Mouse (Mus musculus): ENCODE measurements at regions not wholly inside any gene's neighbourhood (a gene's known extent, or its start where the extent isn't known, plus 50 kb on each side); places are given as distances from the start of the nearest gene placed in this dataset.

DNA sequence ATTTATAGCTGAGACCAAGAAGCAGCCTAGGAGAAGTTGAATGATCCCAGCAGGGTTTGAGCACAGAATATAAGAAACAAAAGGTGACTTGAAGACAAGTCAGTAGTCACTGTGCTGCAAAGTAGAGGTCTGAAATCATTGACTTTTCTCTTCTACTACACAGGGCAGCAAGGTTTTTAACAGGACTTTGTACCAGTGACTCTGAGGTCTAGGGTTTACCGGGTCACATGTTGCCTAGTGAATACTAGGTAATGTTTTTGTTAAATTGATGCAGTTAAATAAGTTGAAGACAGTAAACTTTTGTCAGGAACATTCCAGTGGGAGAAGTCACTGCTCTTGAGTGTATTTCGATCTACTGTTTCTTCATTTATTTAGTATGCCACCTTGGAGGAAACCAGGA is 433.4 kb downstream of the 1700129C05Rik start:
- no peak for ATAC-seq (replicated peaks; ENCODE audit: poor library complexity, severe bottlenecking)

DNA sequence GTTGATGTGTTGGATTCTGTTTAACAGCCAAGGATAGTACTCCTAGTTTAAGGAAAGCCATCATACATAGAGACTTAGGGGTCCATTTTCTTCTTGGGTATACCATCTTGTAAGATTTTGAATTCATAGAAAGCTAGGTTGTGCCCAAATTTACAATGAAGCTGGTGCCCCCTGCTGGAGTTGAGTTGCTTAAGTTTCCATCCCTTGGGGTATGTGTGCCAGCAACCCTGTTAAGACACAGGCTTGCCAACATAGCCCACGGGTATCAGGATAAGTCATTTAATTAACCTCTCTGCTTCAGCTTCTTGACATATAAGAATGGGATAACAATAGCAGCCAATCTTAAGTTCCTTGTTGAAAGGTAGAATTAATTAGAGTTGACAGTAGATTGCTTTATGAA is 440.9 kb downstream of the 1700129C05Rik start:
- no peak for ATAC-seq (replicated peaks; ENCODE audit: poor library complexity, severe bottlenecking)

DNA sequence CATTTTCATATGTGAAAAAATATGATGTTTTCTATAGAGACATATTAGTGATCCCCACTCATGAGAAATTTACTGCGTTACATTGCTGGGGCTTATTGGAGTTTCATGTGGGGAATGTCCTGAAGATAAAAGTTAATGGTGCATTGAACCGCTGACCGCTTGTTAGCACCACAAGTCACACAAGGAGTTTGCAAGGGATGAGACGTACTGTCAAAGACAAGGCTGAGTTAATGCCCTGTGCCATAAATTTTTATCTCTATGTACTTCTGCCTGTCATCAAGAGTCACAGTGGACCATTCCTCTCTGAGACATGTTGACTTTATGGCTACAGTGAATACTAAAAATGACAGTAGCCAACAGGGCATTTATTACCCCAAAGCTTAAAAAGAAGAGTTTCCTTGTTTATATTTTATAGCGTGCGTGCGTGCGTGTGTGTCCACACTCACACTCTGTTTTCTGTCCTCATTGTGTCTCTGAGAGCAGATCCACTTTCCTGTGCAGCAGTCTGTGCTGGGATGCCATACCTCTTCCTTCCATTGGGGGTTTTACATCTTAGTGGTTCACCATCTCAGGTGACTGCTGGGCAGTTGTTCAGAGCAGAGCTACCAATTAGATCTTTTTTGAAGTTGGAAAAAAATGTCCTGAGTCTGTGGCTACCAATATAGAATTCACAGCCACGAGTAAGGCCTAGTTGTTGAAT is 451.4 kb downstream of the 1700129C05Rik start:
- ATAC-seq (replicated peaks; ENCODE audit: poor library complexity, severe bottlenecking), result no peak

DNA sequence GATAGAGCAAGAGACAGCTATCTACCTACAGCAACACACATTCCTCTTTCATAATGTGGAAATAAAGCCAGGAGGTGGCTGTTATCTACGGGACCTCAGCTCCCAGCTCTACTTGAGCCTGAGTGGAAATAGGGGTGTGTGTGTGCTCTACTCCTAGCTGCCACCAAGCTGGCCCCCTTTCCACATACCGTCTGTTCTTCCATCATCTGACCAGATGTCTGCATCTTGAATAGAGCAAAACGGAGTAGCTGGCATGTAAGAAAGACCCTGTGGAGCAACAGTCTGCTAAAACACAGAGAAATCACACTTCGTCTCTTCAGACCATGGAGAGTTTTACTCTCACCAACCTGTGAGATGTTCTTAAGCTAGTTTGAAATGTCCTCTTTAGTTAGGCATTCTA is 454.9 kb downstream of the 1700129C05Rik start:
- no peak for ATAC-seq (replicated peaks; ENCODE audit: poor library complexity, severe bottlenecking)

DNA sequence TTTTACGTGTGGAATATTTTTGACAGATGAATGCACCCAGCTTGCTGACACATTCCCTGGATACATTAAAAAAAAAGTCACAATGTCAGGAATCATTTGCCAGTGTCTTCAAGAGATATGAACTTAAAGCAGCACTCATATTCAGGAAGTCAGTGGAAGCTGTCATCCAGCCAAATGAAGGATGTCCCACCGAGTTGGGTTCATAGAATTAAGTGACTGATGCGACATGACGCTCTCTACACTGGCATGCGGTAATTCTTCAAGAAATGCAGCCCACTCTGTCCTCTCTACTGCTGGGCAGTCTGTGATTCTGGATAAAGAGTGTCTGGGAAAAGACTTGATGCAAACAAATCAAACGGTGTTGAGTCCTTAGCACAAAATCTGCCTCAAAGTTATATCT is 463.9 kb downstream of the 1700129C05Rik start:
- no peak for ATAC-seq (replicated peaks; ENCODE audit: poor library complexity, severe bottlenecking)

DNA sequence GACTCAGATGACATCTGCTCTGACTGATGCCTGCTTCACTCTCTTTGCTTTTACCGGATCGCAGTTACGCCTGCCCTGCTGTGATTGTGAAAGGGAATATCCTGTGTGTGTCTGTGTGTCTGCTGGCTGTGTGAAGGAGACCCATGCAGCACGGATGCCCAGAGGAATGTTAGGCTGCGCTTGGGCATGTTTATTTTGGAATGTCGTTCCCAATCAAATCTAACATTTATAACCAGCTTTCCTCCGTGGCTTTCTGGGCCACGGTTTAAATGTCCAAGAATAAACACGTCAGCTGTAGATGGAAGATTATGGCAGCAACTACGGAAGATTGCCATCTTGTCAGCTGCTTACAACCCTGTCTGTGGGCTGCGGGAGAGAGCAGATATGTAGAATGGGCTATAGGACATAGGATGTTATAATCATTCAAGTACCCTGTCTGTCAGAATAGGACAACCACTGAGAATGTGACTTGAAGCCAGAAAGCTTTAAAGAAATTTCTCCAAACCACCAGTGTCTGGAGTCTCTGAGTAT is 464.5 kb downstream of the 1700129C05Rik start:
- no peak for ATAC-seq (replicated peaks; ENCODE audit: poor library complexity, severe bottlenecking)

DNA sequence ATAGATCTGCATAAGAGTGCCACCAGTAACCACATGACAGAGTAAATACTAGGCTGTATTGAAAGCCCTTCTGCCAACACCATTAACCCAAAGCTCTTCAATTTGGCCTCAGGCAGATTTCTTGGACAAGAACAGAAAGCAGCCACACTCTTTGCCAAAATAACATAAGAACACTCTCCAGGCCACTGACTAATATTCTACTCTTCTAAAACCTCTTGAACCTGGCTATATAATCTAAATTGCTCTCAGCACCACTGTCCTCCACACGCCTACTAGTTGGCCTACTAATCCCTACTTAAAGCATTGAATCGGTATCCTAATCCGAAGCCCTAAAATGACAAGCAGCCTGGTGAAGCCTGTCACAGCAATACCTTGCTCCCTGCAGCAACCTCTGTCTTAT is 467.5 kb downstream of the 1700129C05Rik start:
- ATAC-seq (replicated peaks; ENCODE audit: poor library complexity, severe bottlenecking), result no peak

DNA sequence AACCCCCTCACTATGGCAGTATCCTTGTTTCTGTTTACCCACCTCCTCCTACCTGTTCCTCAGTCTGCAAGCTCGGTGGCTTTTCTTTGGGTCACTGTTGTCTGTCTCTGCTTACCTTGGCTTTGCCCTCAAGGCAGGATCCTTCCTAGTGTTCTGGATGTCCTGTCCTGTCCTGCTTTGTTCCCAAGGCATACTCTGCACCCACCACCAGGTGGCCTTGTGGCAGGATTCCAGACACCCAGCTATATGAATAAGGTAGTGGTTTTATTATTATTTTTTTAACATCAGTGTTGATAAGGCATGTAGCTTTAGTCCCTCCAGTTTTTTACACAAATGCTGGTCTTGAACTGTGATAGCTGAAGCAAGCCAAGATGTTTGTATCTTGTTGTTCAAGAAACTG is 478.7 kb downstream of the 1700129C05Rik start:
- ATAC-seq (replicated peaks; ENCODE audit: poor library complexity, severe bottlenecking), result no peak

DNA sequence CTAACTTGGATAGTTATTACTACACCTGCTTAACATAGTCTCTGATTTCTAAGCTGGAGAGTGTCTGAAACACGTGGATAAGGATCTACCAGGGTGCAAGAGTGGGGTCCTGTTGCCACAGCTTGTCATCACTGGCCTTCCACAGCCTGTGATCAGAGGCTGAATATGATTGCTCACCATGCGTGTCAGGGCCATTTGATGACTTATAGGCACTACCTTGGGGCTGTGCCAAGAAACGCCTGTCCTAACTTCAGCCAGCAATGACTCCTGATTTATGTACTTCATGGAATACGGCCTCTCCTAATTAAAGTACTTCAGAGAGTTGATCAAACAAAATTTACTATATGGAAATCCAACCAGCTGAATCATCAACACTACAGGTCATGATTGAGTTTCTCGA is 480.1 kb downstream of the 1700129C05Rik start:
- no peak for ATAC-seq (replicated peaks; ENCODE audit: poor library complexity, severe bottlenecking)

DNA sequence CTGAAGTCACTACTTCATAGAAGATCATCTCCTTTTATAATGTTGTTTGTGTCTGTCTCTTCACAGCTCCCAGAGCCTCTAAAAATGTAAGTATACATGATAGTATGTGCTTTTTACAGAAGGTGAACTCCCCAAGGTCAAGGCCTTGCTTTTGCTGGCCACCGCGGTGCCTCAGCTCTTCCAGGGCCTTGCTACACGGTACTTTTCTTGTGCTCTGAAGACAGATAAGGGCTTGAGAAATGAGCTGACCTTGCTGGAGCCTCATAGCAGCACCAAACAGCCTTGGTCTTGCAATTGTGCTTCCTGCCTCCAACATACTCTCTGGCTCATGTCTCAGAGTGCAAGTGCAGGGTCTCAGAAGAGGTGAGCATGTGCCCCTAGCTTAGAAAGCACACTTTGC is 481.3 kb downstream of the 1700129C05Rik start:
- ATAC-seq (replicated peaks; ENCODE audit: poor library complexity, severe bottlenecking), result no peak

DNA sequence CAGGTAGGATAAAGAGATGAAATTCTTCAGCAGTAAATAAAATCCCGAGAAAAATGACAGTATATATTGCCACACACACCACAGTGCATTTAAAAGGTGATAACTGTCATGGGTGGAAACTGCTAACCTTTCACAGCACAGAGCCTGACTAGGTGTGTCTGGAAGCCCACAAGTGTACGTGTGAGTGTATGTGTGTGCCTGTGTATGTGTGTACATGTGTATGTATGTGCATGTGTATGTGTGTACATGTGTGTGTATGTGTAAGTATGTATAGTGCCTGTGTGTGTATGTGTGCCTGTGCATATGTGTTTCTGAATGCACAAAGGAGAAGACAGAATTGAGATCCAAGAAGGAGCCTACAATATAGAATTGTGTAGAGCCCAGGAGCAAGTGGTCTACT is 485.4 kb downstream of the 1700129C05Rik start:
- no peak for ATAC-seq (replicated peaks; ENCODE audit: poor library complexity, severe bottlenecking)

DNA sequence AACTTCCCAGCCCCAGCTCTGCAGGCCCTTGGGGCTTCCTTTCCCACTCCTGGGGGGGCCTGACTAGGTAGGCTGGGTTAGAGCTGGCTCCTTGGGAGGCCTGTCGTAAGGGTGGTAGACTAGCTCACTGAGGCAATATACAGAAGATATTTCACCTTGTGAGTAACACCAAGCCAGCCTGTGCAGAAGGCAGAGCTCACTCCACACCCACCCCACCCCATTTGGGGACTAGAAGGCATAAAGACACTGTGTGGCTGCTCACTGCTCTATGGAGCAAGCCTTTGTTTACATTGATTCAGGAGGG is 485.8 kb downstream of the 1700129C05Rik start:
- no peak for ATAC-seq (replicated peaks; ENCODE audit: poor library complexity, severe bottlenecking)

DNA sequence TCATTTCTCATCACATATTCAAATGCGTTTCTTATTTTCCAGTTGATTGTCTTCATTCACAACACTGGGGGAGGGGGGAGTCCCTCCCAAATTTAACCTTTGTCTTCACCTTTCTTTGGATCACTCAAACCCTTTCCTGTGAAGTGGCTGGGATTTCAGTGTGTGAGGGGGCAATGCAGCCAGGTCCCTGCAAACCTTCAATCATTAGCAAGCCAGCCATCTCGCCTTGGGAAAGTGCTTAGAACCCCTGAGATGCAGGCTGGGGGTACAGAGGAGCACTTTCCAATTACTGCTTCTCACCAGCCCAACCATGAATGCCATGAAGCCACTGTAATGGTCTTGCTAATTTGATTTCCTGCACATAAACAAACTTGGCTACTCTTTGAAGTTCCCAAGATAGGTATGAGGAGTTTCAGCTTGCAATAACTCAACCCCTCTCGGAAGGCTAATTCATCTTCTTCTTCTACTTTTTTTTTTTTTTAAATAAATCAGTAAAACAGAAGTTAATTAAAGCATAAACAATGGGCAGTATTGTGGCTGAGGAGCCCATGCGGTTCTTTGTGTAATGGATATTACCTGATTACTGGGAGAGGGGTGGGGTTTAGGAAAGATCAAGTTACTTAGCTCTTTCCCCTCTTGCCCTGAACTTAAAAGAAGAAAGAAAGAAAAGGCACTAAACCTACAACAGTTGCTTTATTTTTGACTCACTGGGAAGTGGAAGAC is 486.3 kb downstream of the 1700129C05Rik start:
- no peak for ATAC-seq (replicated peaks; ENCODE audit: poor library complexity, severe bottlenecking)

DNA sequence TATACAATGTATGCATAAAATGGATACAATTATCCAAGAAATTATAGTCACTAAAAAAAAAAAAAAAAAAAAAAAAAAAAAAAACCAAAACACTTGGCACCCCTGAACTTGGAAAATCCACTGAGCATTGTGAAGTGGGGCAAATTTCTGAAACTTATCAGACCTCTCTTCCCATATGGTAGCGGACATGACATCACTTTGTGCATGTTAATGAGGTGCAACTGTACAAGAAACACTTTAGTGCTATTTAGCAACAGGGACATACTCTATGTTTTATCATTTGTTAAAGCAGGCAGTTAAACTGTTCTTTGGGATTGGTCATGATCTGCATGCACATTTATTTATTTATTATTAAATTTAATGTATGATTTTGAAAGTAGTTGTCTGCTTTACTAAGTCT is 489.7 kb downstream of the 1700129C05Rik start:
- no peak for ATAC-seq (replicated peaks; ENCODE audit: poor library complexity, severe bottlenecking)

DNA sequence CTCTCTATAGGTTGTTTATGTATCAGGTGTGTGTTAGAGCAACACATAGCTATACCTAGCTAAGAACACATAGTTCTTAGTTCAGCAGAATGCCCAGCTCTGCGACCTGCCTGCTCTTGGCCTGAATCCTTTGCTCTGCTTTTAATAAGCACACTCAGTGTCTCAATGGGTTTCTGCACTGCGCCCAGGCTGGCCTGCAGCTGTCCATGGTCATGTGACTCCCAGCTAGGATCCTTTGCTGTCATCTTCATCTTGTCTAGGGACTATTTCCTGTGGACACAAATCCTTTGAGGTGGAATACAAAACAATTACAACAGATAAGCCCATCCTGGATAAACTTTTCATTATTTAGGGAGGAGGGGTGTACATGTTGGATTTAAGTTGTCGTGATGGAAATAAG is 490.7 kb downstream of the 1700129C05Rik start:
- ATAC-seq (replicated peaks; ENCODE audit: poor library complexity, severe bottlenecking), result no peak

DNA sequence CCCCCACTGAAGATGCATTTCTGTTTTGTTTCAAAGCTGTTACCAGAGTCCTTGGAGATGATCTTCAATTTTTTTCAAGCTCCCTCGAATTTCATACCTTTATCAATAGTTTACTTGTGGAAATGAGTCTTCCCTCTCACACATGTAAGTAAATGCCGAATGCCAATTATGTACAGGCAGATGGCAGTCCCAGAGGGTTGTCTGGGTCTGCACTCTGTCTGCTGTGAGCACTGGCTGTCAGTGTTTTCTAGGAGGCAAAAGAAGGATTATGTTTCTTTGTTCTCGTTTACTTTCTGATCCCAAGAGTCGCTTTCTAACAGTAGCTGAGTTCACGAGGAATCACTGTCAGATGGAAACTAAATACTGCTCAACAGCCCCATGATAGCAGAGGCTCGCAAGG is 491.5 kb downstream of the 1700129C05Rik start:
- ATAC-seq (replicated peaks; ENCODE audit: poor library complexity, severe bottlenecking), result no peak

DNA sequence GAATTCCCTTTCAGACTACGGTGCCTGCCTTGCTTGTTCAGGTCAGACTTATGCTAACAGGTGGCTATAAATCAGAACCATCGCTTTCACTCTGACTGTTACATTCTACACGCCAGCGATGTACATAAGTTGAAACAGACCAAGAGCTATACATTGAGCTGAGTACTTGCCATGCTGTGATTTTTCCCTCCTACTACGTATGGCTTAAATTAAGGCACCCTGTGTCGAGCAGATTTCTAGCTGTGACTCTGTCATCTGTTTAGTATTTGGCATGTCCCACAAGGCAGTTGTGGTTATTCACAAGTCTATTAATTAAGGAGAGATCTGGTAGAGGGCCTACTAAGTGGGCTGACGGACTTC is 504.4 kb downstream of the 1700129C05Rik start:
- ATAC-seq (replicated peaks; ENCODE audit: poor library complexity, severe bottlenecking), result no peak

DNA sequence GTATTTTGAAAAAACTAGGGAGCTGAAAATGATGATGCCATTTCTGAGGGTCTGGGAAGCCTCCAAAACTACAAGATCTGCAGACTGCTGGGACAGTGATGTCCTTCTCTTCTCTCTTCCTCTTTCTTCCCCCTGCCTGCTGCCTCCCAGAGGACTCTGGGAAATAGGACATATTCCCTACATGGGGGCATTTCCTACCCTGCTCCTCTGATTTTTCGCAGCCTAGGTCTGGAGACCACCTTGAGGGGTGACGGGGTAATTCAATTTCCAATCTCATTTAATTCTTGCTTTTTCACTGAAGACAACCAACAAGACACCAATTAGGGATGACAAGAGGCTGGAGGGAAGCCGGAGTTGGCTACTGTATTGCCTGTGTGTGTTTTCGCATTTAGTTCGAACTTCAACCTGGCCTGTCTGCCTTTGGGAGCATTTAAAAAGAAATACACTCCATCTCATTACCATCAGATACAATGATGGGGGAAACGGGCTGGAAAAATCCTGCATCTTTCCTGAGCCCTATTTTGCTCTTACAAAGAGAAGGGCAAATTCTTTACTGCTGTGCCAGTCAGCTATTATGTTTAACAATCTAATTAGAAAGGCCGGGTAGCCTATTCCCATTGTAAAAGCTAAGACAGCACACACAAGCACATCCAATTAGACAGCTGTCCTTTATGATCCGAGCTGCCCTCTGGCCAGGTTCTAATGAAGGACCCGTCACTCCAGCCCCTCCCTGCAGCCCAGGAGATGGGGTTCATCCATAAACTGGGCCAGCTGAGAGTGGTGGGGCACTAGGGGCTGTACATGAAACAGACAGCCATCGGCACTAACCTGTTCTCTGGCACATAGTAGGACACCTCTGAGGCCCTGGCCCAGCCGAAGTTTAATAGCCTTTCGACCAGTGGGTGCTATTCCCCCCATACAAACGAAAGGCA is 505.0 kb downstream of the 1700129C05Rik start:
- ATAC-seq (replicated peaks; ENCODE audit: poor library complexity, severe bottlenecking), result no peak

DNA sequence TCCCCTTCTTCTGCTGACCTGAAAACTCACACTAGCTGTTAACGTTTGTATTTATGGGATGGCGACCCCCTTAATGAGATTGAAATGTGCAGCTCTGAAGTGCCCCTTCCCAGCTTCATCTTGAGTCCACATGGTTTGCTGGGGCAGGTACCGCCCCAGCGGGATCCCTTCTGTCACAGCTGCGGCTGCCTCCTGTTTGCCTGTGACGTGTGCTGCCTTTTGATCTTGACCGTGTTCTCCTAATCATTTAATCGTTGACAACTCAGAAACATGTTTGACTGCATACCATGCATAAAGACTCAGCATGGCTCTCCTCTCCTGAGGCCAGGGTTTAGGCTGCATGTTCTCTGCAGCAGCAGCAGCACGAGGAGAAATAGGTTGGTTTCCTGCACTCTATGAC is 511.5 kb downstream of the 1700129C05Rik start:
- ATAC-seq (replicated peaks; ENCODE audit: poor library complexity, severe bottlenecking), result no peak

DNA sequence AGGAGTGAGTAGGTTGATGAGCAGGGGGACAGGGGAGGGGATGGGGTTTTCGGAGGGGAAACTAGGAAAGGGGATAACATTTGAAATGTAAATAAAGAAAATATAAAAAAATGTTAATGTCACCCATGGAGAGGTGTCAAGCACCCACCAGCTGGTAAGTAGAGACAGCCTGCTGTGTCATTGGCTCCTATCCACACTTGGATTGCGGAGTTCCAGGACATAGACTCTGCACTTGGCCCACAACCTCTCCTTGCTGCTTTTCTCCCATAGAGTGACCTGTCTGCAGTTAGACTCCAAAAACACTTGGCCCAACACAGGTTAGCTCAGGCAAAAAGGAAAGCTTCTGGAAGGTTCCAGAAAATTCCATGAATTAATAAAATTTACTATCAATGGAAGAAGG is 514.4 kb downstream of the 1700129C05Rik start:
- no peak for ATAC-seq (replicated peaks; ENCODE audit: poor library complexity, severe bottlenecking)
